Mouse (Mus musculus): ENCODE data around the gene Dlg2. TPM values are rescaled to one million over a fixed set of nuclear protein-coding genes. Genes with fewer than 3 reads are reported as not detected.

The Dlg2 gene
- polyA plus RNA-seq, 1 experiment from 2014 or later: 1.4 TPM

DNA sequence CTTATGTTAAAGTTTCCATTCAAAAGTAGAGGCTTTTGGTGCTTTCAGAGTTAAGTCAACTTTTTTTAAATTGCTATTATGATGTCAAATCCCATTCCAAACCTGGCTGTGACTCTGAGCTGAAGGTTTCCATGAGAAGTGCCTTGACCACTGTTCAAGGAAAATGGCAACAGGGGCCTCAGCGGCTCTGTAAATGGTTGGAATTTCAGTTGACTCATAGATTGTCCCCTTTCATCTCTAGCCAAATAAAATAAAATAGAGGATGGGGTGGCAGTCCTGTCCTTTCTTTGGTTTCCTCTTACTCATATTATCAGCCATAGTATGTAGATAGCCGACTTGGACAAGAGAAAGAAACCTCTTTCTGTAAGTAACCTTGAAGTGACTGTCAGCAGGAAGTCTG is 1401.3 kb downstream of the Dlg2 start:
- H3K9me3 ChIP-seq (replicated peaks): no peaks in the 10 kb centered on the region
- 85% methylated on average over 2 of the region's 2 CpGs for whole genome bisulfite sequencing
- H3K9ac ChIP-seq: no peak overlapping the region
- H3K27me3 ChIP-seq: no peaks in the 10 kb centered on the region
- H3K4me1 ChIP-seq: no peaks in the 10 kb centered on the region
- ATAC-seq (replicated peaks; ENCODE audit: low FRiP score): no peak
- no peak overlapping the region for H3K4me3 ChIP-seq (replicated peaks)
- no peak overlapping the region for H3K27ac ChIP-seq
- H3K4me2 ChIP-seq: no peak overlapping the region
- no peaks in the 10 kb centered on the region for H3K36me3 ChIP-seq

DNA sequence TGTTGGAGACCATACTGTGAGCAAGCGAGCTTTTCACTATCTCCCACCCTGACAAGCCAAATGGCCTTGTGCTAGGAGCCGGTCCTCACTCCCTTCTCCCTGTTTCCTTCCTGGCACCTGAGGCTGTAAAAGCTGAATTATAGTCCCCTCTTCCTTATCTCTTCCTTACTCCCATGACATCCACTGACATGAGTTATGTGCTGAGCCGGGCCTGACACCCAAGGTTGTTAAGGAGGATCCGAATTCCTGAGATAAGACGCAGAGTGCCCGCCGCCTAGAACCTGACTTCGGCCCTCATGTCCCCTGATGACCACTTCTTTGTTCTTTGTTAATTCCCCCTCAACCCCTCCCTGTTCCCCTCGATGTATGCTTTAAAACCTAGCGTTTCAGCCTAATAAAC is 1409.9 kb downstream of the Dlg2 start:
- Histone ChIP-seq H3K9ac (no peak overlapping the region), H3K27me3 (no peaks in the 10 kb centered on the region), H3K9me3 (replicated peaks) (no peaks in the 10 kb centered on the region), H3K4me2 (no peak overlapping the region), H3K36me3 (no peaks in the 10 kb centered on the region), H3K4me3 (replicated peaks) (no peak overlapping the region), H3K4me1 (no peaks in the 10 kb centered on the region), H3K27ac (no peak overlapping the region)
- 70% methylated on average over 10 of the region's 10 CpGs for WGBS
- no peak for ATAC-seq (replicated peaks; ENCODE audit: low FRiP score)

DNA sequence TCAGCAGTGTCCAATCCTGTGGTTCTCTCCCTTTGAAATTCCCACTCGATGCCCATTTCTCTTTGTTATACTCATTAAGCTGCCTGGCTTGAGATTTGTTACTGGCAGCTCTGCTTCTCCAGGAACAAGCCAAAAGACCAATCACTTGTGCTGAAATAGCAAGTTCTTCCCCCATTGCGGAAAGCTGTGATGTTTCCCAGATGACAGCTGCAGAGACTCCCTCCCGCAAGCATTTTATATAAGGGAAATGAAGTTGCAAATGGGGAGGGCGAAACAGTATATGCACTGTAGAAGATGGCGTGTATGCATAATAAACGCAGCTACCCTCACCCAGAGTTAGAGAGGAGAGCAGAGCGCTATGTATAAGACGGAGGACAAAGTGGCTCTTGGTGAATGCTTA is 1417.5 kb downstream of the Dlg2 start:
- no peak for ATAC-seq (replicated peaks; ENCODE audit: low FRiP score)
- H3K27ac ChIP-seq: no peak overlapping the region
- H3K36me3 ChIP-seq: no peaks in the 10 kb centered on the region
- no peaks in the 10 kb centered on the region for H3K9me3 ChIP-seq (replicated peaks)
- H3K27me3 ChIP-seq: no peaks in the 10 kb centered on the region
- no peak overlapping the region for H3K9ac ChIP-seq
- H3K4me1 ChIP-seq: no peaks in the 10 kb centered on the region
- H3K4me3 ChIP-seq (replicated peaks): no peak overlapping the region
- WGBS: 79% methylated on average over 8 of the region's 8 CpGs
- no peak overlapping the region for H3K4me2 ChIP-seq

DNA sequence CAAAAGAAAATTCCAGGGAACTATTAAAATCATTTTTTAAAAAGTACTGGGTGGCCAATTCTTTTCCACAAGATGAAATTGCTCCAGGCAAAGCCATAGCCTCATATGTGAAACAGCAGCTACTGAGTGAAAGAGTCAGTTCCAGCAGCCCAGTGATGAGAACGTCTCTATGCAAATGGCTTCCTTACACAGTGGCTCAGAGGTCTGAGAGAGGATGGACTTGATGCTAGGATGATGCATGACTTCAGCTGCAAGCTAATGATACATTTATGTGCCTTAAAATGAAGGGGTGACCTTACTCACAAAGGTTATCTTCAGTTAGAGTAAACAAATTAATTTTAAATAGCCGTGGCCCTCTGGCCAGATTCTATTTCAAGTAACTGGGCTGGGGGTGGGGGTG is 1420.5 kb downstream of the Dlg2 start:
- Histone ChIP-seq H3K36me3 (no peaks in the 10 kb centered on the region), H3K9me3 (replicated peaks) (no peaks in the 10 kb centered on the region), H3K4me1 (0 out of 2 replicates have a peak, but pooled peaks cover 3% of the 10 kb centered on the region), H3K27me3 (no peaks in the 10 kb centered on the region), H3K4me3 (replicated peaks) (no peak overlapping the region), H3K4me2 (no peak overlapping the region), H3K27ac (no peak overlapping the region), H3K9ac (no peak overlapping the region)
- WGBS: 21% methylated on average over 2 of the region's 2 CpGs
- no peak for ATAC-seq (replicated peaks; ENCODE audit: low FRiP score)

DNA sequence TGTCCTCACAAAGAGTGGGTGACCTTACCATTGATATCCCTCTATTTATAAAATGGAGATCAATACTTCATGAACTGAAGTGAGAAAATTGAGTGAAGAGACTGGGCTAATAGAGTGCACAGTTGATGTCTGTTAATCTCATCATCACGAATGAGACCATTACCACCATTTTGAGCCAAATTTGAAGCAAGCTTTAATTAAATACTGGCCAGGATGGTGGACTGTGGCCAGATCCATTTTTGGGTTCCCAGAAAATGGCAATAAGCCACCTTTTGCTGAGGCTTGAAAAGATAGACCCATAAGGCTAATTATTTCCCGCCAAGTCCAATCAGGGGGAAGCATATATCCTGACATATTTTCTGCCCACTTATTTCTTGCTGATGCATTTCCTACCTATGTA is 1421.0 kb downstream of the Dlg2 start:
- Histone ChIP-seq H3K4me3 (replicated peaks) (no peak overlapping the region), H3K27ac (no peak overlapping the region), H3K9ac (no peak overlapping the region), H3K4me2 (no peak overlapping the region), H3K36me3 (no peaks in the 10 kb centered on the region), H3K9me3 (replicated peaks) (no peaks in the 10 kb centered on the region), H3K27me3 (no peaks in the 10 kb centered on the region), H3K4me1 (0 out of 2 replicates have a peak, but pooled peaks cover 4% of the 10 kb centered on the region)
- WGBS: 88% methylated on average over 2 of the region's 2 CpGs
- ATAC-seq (replicated peaks; ENCODE audit: low FRiP score): no peak

DNA sequence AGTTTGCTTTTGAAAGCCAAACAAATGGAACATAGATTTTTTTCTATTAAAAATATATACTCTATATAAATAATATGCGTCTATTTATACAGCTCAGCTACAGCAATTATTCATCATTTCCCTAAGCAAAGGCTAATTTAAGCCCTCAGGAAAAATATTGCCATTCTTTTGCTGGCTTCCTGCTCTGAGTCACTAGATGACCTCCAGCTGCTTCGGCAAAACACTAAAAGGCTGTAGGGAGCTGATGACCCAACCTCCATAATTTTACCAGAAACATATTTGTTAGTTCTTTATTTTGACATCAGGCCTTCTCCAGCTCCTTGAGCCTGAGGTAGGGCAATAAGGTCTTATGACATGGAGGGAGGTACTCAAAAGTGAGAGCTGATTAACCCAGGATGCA is 1426.0 kb downstream of the Dlg2 start:
- H3K9me3 ChIP-seq (replicated peaks): no peaks in the 10 kb centered on the region

DNA sequence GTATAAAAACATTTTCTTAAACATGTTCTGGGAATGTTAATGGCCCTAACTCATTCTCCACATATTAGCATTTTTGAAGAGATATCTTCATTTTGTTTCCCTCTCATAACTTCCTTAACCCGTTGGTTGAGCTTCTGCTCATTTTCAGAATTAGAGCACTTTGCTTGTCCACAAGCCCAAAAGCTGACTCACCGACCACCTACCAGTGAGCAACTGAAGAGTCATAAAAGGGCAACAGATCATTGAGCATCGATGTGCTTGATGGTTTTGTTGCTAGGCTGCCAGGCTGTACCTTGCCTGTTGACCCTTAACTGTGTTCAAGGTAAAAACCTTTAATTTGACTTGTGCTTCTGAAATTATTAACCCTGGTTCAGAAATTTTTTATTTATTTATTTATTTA is 1440.3 kb downstream of the Dlg2 start:
- H3K36me3 ChIP-seq: no peaks in the 10 kb centered on the region
- WGBS: 51% methylated on average over 3 of the region's 3 CpGs
- ATAC-seq (replicated peaks; ENCODE audit: low FRiP score): no peak
- H3K27ac ChIP-seq: no peak overlapping the region
- no peaks in the 10 kb centered on the region for H3K9me3 ChIP-seq (replicated peaks)
- H3K9ac ChIP-seq: no peak overlapping the region
- H3K4me1 ChIP-seq: no peaks in the 10 kb centered on the region
- H3K27me3 ChIP-seq: no peaks in the 10 kb centered on the region
- no peak overlapping the region for H3K4me3 ChIP-seq (replicated peaks)
- H3K4me2 ChIP-seq: no peak overlapping the region

More for the DNA sequence above, 1426.0 kb downstream of the Dlg2 start:
- no peak overlapping the region for H3K27ac ChIP-seq
- H3K4me3 ChIP-seq (replicated peaks): no peak overlapping the region
- H3K4me1 ChIP-seq: 0 out of 2 replicates have a peak, but pooled peaks cover 4% of the 10 kb centered on the region
- H3K9ac ChIP-seq: no peak overlapping the region
- WGBS: 43% methylated on average over 2 of the region's 2 CpGs
- no peaks in the 10 kb centered on the region for H3K36me3 ChIP-seq
- H3K4me2 ChIP-seq: no peak overlapping the region
- peak; percentile 78 for ATAC-seq (replicated peaks; ENCODE audit: low FRiP score)
- H3K27me3 ChIP-seq: no peaks in the 10 kb centered on the region

DNA sequence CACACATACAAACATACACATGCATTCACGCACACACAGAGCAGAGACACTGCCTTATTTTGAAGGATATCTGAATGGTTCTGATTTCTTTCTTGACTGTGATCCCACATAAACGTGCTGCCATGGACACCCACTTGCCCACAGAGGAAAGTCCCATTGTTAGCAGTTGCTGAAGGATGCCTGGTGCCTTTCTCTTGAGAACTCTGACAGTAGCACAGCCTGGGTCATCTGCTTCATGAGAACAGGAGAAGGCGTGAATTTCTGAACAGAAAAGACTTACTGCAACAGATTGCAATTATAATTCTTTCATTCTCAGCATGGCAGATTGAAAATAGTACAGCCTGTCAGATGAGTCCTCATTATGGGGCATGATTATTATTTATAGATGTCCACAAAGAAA is 1442.6 kb downstream of the Dlg2 start:
- no peak overlapping the region for H3K27ac ChIP-seq
- H3K9me3 ChIP-seq (replicated peaks): no peaks in the 10 kb centered on the region
- WGBS: 78% methylated on average over 3 of the region's 3 CpGs
- no peaks in the 10 kb centered on the region for H3K4me1 ChIP-seq
- H3K36me3 ChIP-seq: no peaks in the 10 kb centered on the region
- no peaks in the 10 kb centered on the region for H3K27me3 ChIP-seq
- H3K4me3 ChIP-seq (replicated peaks): no peak overlapping the region
- no peak overlapping the region for H3K9ac ChIP-seq
- no peak for ATAC-seq (replicated peaks; ENCODE audit: low FRiP score)
- no peak overlapping the region for H3K4me2 ChIP-seq

DNA sequence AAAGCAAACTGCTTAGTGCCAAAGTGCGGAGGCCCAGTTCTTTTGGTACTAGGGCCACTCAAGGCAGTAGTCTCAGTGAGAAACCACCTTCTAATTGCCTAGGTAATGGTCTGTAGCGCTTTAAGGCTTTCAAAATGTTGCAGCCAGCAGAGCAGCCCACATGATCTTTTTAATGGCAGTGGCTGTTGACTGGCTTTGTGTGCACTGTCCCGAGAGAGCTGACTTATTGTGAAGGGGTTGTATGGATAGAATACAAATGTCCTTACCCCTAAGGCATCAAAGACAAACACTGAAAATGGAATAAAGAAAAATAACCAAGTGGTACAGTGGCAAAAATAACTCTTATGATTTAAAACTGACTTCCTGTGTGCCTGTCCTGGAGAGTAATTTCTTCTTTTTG is 1443.3 kb downstream of the Dlg2 start:
- Histone ChIP-seq H3K4me2 (no peak overlapping the region), H3K27ac (no peak overlapping the region), H3K4me1 (no peaks in the 10 kb centered on the region), H3K4me3 (replicated peaks) (no peak overlapping the region), H3K9ac (no peak overlapping the region), H3K27me3 (no peaks in the 10 kb centered on the region), H3K9me3 (replicated peaks) (no peaks in the 10 kb centered on the region), H3K36me3 (no peaks in the 10 kb centered on the region)
- 63% methylated on average over 3 of the region's 3 CpGs for WGBS
- ATAC-seq (replicated peaks; ENCODE audit: low FRiP score): no peak

DNA sequence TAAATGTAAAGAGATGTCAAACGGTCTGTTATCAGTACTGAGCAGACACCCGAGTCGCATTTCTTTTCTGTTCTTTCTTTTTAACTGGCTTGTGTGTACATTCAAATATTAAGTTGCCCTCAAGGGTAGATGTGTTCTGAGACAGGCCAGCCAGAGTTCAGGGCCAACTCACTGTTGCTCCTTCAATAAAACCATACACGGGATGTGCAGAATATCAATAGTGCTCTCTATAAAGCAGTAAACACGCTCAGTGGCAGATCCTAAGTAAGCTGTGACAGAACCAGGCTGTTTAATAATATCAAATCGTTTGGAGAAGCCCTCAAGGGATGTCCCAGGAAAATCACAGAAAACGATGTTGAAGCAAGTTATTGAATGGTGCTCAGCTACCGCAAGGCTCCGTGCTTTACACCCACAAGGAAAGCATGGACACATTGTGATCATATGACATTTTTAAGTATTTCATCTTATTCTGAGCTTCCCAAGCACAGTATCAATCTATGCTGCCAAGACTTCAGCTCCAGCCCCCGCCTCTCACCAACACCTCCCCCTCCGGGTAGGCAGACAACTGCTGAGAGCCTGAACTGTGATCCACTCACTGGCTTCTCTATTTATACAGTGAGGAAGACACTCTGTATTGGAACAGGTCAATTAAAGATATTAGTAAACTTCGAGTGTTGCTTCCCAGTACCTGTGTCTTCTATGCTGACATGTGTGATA is 1458.6 kb downstream of the Dlg2 start:
- Histone ChIP-seq H3K9me3 (replicated peaks) (no peaks in the 10 kb centered on the region), H3K4me3 (replicated peaks) (no peak overlapping the region), H3K27ac (no peak overlapping the region), H3K36me3 (no peaks in the 10 kb centered on the region), H3K4me1 (no peaks in the 10 kb centered on the region), H3K9ac (no peak overlapping the region), H3K4me2 (no peak overlapping the region), H3K27me3 (no peaks in the 10 kb centered on the region)
- ATAC-seq (replicated peaks; ENCODE audit: low FRiP score): no peak
- 65% methylated on average over 12 of the region's 12 CpGs for WGBS

DNA sequence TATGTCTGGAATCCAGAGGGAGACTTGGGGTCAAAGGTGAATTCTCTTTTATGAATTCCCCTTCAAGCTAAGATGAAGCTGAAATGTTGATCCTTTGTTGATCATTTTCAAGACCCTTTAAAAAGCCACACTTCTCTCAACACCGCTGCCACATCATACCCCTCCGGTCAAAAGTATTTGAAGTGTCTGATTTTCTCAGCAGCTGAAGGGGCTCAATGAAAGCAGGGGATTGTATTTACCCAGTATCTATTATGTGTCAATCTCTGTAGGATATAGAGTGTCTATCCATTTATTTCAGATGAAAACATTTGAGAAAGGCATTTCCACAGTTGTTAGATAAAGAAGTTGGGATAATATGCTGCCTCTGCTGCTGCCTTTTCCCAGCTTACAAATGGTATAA is 1459.7 kb downstream of the Dlg2 start:
- no peak overlapping the region for H3K4me3 ChIP-seq (replicated peaks)
- 76% methylated on average over 2 of the region's 2 CpGs for WGBS

DNA sequence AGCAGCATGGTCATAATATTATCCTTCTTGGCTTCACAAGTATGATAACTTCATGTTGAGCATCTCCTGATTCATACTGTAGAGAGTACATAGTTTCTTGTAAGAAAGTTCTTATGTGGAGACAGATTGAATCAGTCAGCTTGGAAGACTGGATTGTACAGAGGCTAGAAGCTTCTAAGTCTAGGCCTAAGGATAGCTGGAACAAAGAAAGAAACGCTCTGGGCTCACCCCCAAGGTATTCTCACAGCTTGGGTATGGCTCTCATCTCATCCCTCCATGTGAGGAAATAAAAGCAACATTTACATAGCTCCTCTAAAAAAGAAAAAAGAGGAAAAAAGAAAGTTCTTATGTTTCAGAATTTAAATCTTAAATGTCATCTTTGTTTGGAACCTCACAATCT is 1466.8 kb downstream of the Dlg2 start:
- WGBS: 90% methylated on average over 1 of the region's 1 CpGs
- no peak overlapping the region for H3K27ac ChIP-seq
- no peak for ATAC-seq (replicated peaks; ENCODE audit: low FRiP score)
- no peaks in the 10 kb centered on the region for H3K36me3 ChIP-seq
- no peaks in the 10 kb centered on the region for H3K9me3 ChIP-seq (replicated peaks)
- no peaks in the 10 kb centered on the region for H3K4me1 ChIP-seq
- no peaks in the 10 kb centered on the region for H3K27me3 ChIP-seq
- H3K4me2 ChIP-seq: no peak overlapping the region
- H3K9ac ChIP-seq: no peak overlapping the region
- no peak overlapping the region for H3K4me3 ChIP-seq (replicated peaks)

More for the DNA sequence above, 1459.7 kb downstream of the Dlg2 start:
- Histone ChIP-seq H3K9ac (no peak overlapping the region), H3K4me1 (no peaks in the 10 kb centered on the region), H3K36me3 (no peaks in the 10 kb centered on the region), H3K27ac (no peak overlapping the region), H3K4me2 (no peak overlapping the region), H3K27me3 (no peaks in the 10 kb centered on the region), H3K9me3 (replicated peaks) (no peaks in the 10 kb centered on the region)
- ATAC-seq (replicated peaks; ENCODE audit: low FRiP score): no peak

DNA sequence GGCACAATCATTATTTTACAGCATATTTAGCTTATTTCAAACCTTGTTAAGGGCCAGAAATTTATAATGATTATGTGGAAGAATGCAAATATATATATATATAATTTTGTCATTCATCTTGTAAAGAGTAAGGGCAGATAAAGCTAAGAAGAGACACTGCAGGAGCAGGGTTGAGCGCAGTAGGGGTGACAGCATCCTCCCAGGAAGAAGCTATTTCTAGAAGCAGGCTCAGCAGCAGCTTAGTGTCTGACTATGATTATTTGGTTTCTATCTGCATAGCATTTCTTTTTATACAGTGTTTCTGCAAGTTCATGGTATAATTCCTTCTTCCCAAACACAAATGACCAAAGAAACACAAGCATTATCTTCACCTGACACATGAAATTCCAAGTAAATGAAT is 1479.1 kb downstream of the Dlg2 start:
- no peak overlapping the region for H3K9ac ChIP-seq
- WGBS: 95% methylated on average over 1 of the region's 1 CpGs
- H3K4me2 ChIP-seq: no peak overlapping the region
- no peak for ATAC-seq (replicated peaks; ENCODE audit: low FRiP score)
- no peaks in the 10 kb centered on the region for H3K4me1 ChIP-seq
- no peaks in the 10 kb centered on the region for H3K36me3 ChIP-seq
- H3K4me3 ChIP-seq (replicated peaks): no peak overlapping the region
- H3K27me3 ChIP-seq: no peaks in the 10 kb centered on the region
- H3K27ac ChIP-seq: no peak overlapping the region
- no peaks in the 10 kb centered on the region for H3K9me3 ChIP-seq (replicated peaks)

Measured in kidney, embryonic 15.5 days (tissue).